Mouse (Mus musculus) limb, embryonic 12.5 days (tissue): ENCODE measurements at regions not wholly inside any gene's neighbourhood (a gene's known extent, or its start where the extent isn't known, plus 50 kb on each side); places are given as distances from the start of the nearest gene placed in this dataset.
A peak's percentile ranks its signal among the peaks of the same experiment; 100 is the strongest.

ENCODE experiments used
- ATAC-seq: fragments of 200-750 bp; cut with Nextera tagmentation; 2 replicates; pipeline ENCODE4 v1.8.0; 2017; ENCODE audit warnings: low read depth, moderate TSS enrichment; ENCODE audit not compliant: insufficient number of reproducible peaks, insufficient read depth, low FRiP score, low TSS enrichment
- H3K27ac ChIP-seq: fragments of 300-500 bp; sonication (generic); 2 replicates; pipeline ENCODE4 v1.5.1; 2016; ENCODE audit warnings: mild to moderate bottlenecking, moderate library complexity
- H3K27me3 ChIP-seq: fragments of 300-500 bp; sonication (generic); 2 replicates; pipeline ENCODE4 v1.6.1; 2016; ENCODE audit warnings: mild to moderate bottlenecking, moderate library complexity
- H3K36me3 ChIP-seq: fragments of 300-500 bp; sonication (generic); 2 replicates; pipeline ENCODE4 v1.6.1; 2016; ENCODE audit warnings: mild to moderate bottlenecking, moderate library complexity
- H3K4me1 ChIP-seq: fragments of 300-500 bp; sonication (generic); replicated peaks from 2 replicates; pipeline ENCODE4 v1.6.1; 2016
- H3K4me2 ChIP-seq: fragments of 300-500 bp; sonication (generic); 2 replicates; pipeline ENCODE4 v1.6.1; 2016; ENCODE audit warnings: mild to moderate bottlenecking, moderate library complexity
- H3K4me3 ChIP-seq: fragments of 300-500 bp; sonication (generic); replicated peaks from 2 replicates; pipeline ENCODE4 v1.5.1; 2016; ENCODE audit warnings: mild to moderate bottlenecking
- H3K9ac ChIP-seq: fragments of 300-500 bp; sonication (generic); replicated peaks from 2 replicates; pipeline ENCODE4 v1.6.1; 2016; ENCODE audit warnings: mild to moderate bottlenecking, moderate library complexity
- H3K9me3 ChIP-seq: fragments of 300-500 bp; sonication (generic); 2 replicates; pipeline ENCODE4 v1.6.1; 2016; ENCODE audit warnings: mild to moderate bottlenecking, moderate library complexity
- WGBS: fragments of 180-500 bp; shearing (Covaris S2); methylation state at CpG from one replicate; pipeline ENCODE4 v1.1.7; 2016; 5-methylcytosine and 5-hydroxymethylcytosine counted together

DNA sequence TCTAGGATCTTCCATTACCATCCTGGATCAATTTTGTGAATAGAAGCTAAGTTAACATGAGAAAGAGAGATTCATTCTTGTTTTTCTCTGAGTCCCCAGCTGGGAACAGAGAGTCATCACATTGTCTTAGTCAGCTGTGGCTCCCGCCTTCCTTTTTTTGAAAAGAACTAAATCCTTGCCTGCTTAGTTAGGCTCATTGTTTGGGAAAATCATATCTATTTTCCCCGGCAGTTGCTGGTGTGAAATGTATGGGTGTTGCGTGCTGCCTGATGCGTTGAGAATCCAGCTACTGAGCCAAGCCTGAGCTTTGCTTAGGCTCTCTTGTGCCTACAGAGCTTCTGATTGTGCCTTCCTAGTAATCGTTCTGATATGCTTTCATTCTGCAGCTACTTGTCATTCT is 66.3 kb downstream of the Fam50b start:
- Histone ChIP-seq H3K36me3 (no peaks in the 10 kb centered on the region), H3K9ac (no peak overlapping the region), H3K4me1 (no peaks in the 10 kb centered on the region), H3K4me2 (no peak overlapping the region), H3K4me3 (no peak overlapping the region), H3K27ac (no peak overlapping the region), H3K9me3 (no peaks in the 10 kb centered on the region), H3K27me3 (no peaks in the 10 kb centered on the region)
- ATAC-seq: no peak
- 89% methylated on average over 5 of the region's 5 CpGs for WGBS

DNA sequence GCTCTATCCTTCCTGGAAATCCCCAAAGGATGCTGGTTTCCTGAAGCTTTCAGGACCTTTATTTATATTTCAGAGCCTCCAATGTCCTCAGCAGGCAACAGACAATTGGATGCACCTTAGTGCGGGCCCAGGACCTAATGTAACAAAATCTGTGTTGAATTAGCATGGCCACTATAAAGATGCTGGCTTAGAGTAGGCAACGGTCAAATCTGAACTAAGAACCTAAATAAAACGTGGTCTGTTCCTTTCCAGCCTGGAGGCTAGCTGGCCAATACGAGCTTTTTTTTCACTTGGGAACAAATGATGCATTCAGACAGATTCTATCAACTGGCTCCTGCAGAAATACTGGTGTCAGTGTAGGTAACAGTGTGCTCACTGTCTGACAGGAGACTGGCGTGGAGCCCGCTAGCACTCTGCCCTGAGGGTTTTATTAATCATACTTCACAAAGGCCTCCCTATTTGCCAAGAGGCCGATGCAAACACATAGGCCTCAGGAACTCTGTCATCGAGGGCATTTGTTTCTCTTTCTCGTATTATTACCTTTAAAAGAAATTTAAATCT is 68.5 kb upstream of the Prpf4b start:
- WGBS: 48% methylated on average over 9 of the region's 9 CpGs
- Histone ChIP-seq H3K9me3 (no peaks in the 10 kb centered on the region), H3K4me1 (peaks cover 14% of the 10 kb centered on the region; the same call in 1 of the 2 replicates), H3K4me2 (no peak overlapping the region), H3K9ac (no peak overlapping the region), H3K27me3 (no peaks in the 10 kb centered on the region), H3K27ac (peak overlapping the region; percentile 81), H3K4me3 (no peak overlapping the region), H3K36me3 (no peaks in the 10 kb centered on the region)
- peak; percentile 71 for ATAC-seq

DNA sequence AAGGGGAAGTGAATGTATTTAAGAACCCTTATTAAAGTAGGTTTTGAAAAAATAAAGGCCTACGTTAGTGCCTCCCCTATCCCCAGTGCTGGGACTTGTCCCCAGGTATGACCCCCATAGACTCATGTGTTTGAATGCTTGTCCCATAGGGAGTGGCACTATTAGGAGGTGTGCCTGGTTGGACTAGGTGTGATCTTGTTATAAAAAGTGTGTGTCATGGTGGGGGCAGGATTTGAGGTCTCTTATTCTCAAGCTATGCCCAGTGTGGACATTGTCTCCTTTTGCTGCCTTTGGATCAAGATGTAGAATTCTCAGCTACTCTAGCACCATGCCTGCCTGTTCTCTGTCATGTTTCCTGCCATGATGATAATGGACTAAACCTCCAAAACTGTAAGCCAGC is 65.6 kb upstream of the Prpf4b start:
- Histone ChIP-seq H3K9ac (no peak overlapping the region), H3K27ac (no peak overlapping the region), H3K36me3 (no peaks in the 10 kb centered on the region), H3K4me1 (peaks cover 21% of the 10 kb centered on the region), H3K9me3 (peaks cover 12% of the 10 kb centered on the region), H3K4me2 (no peak overlapping the region), H3K27me3 (no peaks in the 10 kb centered on the region), H3K4me3 (no peak overlapping the region)
- ATAC-seq: no peak
- 87% methylated on average over 1 of the region's 1 CpGs for WGBS

DNA sequence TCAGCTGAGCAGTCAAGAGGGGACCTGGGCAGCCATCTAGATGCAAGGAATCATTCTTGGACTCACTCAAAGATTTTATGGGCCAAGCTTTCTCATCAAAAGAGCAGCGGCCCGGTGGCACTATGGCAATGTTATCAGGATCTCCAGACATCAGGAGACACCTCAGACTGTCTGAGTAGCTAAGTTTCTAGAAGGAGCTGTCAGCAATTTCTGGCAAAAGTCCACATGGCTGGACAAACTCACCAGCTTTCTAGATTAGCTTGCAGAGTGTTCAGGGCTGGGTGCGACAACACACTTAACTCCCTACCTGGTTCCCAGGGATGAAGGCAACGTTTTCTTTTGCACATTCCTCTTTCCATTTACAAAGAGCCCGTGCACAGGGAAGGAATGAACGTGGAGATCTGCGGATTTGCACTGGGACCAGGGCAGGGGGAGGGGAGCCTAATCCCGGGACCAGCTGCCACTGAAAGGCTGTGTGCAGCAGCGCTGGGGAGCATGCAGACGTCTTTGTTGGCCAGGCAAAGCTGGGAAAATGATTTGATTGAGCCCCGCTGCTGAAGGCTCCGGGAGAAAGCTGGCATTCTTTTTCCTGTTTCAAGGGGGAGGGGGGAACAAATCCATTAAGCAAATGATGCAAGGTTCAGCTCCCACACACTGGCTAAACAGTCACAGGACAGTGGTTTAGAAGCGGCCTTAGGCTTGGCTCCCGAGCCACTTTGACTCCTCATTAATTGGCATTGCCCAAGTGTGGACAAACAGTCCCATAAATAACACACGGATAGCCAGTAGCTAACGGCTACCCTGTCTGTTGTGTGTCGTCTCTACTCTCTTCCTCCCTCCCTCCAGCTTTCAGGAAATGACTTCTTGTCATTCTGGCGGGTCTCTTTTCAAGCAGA is 60.7 kb upstream of the Prpf4b start:
- Histone ChIP-seq H3K4me1 (peaks cover 19% of the 10 kb centered on the region), H3K27ac (peak overlapping the region; percentile 82), H3K27me3 (no peaks in the 10 kb centered on the region), H3K9ac (no peak overlapping the region), H3K4me3 (no peak overlapping the region), H3K36me3 (no peaks in the 10 kb centered on the region), H3K4me2 (peak overlapping the region; percentile 2), H3K9me3 (peaks cover 12% of the 10 kb centered on the region)
- peak; percentile 94 for ATAC-seq
- WGBS: 20% methylated on average over 18 of the region's 18 CpGs

DNA sequence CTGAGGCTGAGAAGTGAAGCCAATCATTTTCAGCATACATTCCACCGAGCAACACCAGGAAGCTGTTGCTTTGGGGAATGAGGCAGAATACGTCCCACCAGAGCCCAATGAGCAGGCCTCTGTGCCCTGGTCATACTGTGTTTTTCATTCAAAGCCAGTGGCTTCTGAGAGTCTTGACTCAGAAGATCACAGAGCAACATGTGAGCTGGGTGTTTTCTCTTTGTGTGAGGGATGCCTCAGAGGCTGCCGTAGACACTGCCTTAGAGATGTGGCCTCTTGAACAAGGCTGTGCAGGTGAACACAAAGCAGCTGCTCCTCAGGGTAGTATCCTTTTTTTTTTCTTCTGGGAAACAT is 60.1 kb upstream of the Prpf4b start:
- Histone ChIP-seq H3K9me3 (peaks cover 12% of the 10 kb centered on the region), H3K27me3 (no peaks in the 10 kb centered on the region), H3K27ac (peak overlapping the region; percentile 82), H3K4me1 (peaks cover 19% of the 10 kb centered on the region), H3K36me3 (no peaks in the 10 kb centered on the region), H3K9ac (no peak overlapping the region), H3K4me3 (no peak overlapping the region), H3K4me2 (peak overlapping the region; percentile 2)
- no peak for ATAC-seq
- WGBS: 50% methylated on average over 3 of the region's 3 CpGs

DNA sequence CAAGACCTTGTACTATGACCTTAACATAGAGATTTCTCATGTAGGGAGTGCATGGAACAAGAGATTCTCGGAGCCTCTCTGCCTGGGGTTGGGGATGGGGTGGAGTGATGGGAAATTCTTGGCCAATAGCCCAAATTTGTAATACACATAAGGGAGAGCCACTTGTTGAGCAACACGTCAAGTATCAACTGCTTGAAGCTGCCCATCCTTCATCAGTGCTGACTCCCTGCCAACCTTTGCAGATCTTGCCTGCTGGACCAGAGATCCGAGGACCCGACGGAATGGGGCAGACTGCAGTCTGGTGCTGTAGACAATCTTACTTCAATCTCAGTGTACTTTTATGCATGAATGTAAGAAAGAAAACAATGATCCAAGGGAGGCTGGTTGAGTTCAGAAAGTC is 56.9 kb upstream of the Prpf4b start:
- ATAC-seq: no peak
- H3K9ac ChIP-seq: no peak overlapping the region
- peaks cover 19% of the 10 kb centered on the region for H3K4me1 ChIP-seq
- no peak overlapping the region for H3K4me3 ChIP-seq
- H3K36me3 ChIP-seq: no peaks in the 10 kb centered on the region
- WGBS: 95% methylated on average over 5 of the region's 5 CpGs
- no peak overlapping the region for H3K4me2 ChIP-seq
- H3K27ac ChIP-seq: no peak overlapping the region
- H3K27me3 ChIP-seq: no peaks in the 10 kb centered on the region
- 0 out of 2 replicates have a peak, but pooled peaks cover under 1% of the 10 kb centered on the region for H3K9me3 ChIP-seq

DNA sequence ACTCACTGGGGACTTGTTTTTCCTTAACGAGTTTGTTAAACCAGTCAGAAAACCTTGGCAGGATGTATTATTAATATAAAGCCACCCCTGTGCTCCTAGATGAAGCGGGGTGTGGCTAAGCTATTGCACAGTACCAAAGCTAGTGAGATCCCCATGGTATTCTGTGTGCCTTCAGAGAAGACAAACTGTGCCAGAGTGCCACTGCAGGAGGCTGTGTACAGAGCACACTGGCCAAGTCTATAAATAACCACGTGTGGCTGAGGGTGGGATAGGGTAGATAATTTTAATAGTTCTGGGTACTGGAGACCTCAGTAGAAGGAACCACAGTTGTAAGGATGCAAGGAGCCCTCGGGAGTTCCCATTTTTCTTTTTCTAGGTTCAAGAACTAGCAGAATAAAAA is 54.7 kb upstream of the Prpf4b start:
- H3K4me1 ChIP-seq: 0 out of 2 replicates have a peak, but pooled peaks cover 5% of the 10 kb centered on the region
- no peaks in the 10 kb centered on the region for H3K9me3 ChIP-seq
- H3K9ac ChIP-seq: no peak overlapping the region
- H3K4me3 ChIP-seq: no peak overlapping the region
- H3K36me3 ChIP-seq: no peaks in the 10 kb centered on the region
- 72% methylated on average over 4 of the region's 4 CpGs for WGBS
- H3K4me2 ChIP-seq: no peak overlapping the region
- peak; percentile 63; the same call in 1 of the 2 replicates for ATAC-seq
- no peak overlapping the region for H3K27ac ChIP-seq
- no peaks in the 10 kb centered on the region for H3K27me3 ChIP-seq

DNA sequence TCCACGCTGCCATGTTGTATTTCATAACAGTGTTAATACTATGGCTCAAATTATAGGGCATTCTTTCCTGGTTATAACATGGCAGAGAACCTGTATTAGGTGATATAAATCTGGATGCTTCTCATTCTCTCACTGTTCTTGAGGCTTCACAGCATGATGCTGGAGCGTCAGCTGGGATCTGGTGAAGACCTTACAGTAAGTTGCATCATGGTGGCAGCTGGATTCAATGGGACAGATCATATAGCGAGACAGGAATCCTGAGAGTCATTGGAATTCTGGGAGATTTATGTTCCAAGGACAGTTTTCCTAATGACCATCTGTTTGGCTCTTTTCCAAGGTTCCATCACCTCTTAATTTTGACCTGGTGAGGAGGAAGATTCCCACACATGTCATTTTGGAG is 53.2 kb upstream of the Prpf4b start:
- no peak overlapping the region for H3K27ac ChIP-seq
- no peak overlapping the region for H3K9ac ChIP-seq
- H3K4me3 ChIP-seq: no peak overlapping the region
- no peaks in the 10 kb centered on the region for H3K4me1 ChIP-seq
- H3K4me2 ChIP-seq: no peak overlapping the region
- 89% methylated on average over 3 of the region's 3 CpGs for WGBS
- H3K27me3 ChIP-seq: no peaks in the 10 kb centered on the region
- H3K9me3 ChIP-seq: no peaks in the 10 kb centered on the region
- no peaks in the 10 kb centered on the region for H3K36me3 ChIP-seq
- no peak for ATAC-seq

DNA sequence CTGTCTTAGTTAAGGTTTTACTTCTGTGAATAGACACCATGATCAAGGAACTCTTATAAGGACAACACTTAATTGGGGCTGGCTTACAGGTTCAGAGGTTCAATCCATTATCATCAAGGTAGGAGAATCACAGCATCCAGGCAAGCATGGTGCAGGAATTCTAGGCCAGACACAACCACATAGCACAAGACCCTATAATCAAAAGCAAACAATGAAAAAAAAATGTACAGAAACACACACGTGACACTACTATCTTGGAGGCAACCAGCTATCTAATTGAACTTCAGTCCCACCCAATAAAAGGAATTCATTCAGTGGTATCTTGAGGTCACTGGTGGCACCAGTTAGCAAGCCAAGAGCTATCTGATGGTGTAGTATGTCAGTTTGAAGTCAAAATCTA is 50.9 kb upstream of the Prpf4b start:
- peaks cover 5% of the 10 kb centered on the region; the same call in 1 of the 2 replicates for H3K4me1 ChIP-seq
- H3K4me2 ChIP-seq: no peak overlapping the region
- no peaks in the 10 kb centered on the region for H3K36me3 ChIP-seq
- no peak overlapping the region for H3K27ac ChIP-seq
- no peaks in the 10 kb centered on the region for H3K9me3 ChIP-seq
- H3K9ac ChIP-seq: no peak overlapping the region
- H3K4me3 ChIP-seq: no peak overlapping the region
- no peak for ATAC-seq
- 83% methylated on average over 1 of the region's 1 CpGs for WGBS
- H3K27me3 ChIP-seq: no peaks in the 10 kb centered on the region
